In the genomic region with DNA sequence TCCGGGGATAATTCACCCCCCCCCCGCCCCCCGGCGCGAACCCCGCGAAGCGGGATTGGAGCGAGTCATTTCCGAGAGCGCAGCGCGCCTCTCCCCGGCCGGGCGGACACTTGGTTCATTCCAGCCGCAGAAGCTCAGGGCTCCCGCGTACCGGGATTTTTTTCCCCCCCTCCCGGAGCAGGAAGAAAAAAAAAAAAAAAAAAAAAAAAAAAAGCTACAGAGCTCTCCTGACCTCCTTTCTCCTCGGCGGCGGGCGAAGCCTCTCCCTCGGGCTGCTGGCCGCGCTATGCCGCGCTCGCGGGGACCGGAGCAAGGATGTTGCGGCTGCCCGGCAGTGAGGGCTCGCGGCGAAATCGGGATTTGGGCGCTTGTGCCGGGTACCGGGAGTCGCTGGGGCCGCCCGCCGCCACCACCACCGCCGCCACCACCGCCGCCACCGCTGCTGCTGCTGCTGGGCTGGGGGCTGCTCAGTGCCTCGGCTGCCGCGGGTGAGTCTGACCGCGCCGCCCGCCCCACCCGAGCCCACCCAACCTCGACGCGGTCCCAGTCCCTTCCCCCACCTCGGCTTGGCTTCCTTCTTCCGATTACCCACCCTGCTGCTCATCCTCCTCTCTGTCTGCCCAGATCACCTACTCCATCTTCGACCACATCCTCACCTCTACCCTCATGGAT, we compare ENCODE assay signal across 8 mouse cellular contexts. TPM values are rescaled to one million over a fixed set of nuclear protein-coding genes. Genes with fewer than 3 reads are reported as not detected.
A peak's percentile ranks its signal among the peaks of the same experiment; 100 is the strongest.
DNase-seq lines count a peak whose midpoint lies in the region; ATAC-seq lines count a peak whose summit lies in the region.

A gene (plus strand): TSS at position 74 of the 672 bp plus-strand sequence.

- H3K4me3 ChIP-seq in heart, embryonic 11.5 days (ENCODE audit: low read depth, low read length), result peak within 1 kb of the TSS; percentile 46
- H3K4me3 ChIP-seq in forebrain, embryonic 11.5 days (ENCODE audit: low read depth, low read length), result peak within 1 kb of the TSS; percentile 54
- H3K4me3 ChIP-seq in neural tube, embryonic 11.5 days (ENCODE audit: low read depth, low read length), result peak within 1 kb of the TSS; percentile 54

- no peak within 1 kb of the TSS for H3K27ac ChIP-seq in heart, embryonic 11.5 days (ENCODE audit: low read depth, low read length)
- H3K27ac ChIP-seq in forebrain, embryonic 11.5 days (ENCODE audit: low read depth, low read length), result no peak within 1 kb of the TSS
- H3K27ac ChIP-seq in neural tube, embryonic 11.5 days (ENCODE audit: low read depth, low read length), result 0 out of 2 replicates have a peak within 1 kb of the TSS, but pooled peaks have one; percentile 4

- no peak for DNase-seq in heart, postnatal 4 days
- DNase-seq in brain, adult 2 months (ENCODE audit: low read depth, low spot score), result peak; percentile 95
- DNase-seq in forebrain, embryonic 11.5 days (ENCODE audit: low spot score), result peak; percentile 74
- peak; percentile 56 to 66 for DNase-seq in layer of hippocampus, postnatal 25 days (ENCODE audit: extremely low spot score in 1 of 2, low spot score in 1 of 2)
- peak; percentile 61 for DNase-seq in neural tube, embryonic 11.5 days (ENCODE audit: low spot score)
- no peak for DNase-seq in urinary bladder, postnatal 14 days (ENCODE audit: low spot score)
- DNase-seq in adipocyte (ENCODE audit: low spot score), result no peak

- H3K36me3 ChIP-seq in heart, embryonic 11.5 days (ENCODE audit: control insufficient read depth, insufficient read depth, low read length), result no peaks in the 10 kb centered on the region
- H3K36me3 ChIP-seq in forebrain, embryonic 11.5 days (ENCODE audit: control insufficient read depth, insufficient read depth, low read length), result no peaks in the 10 kb centered on the region
- H3K36me3 ChIP-seq in neural tube, embryonic 11.5 days (ENCODE audit: control insufficient read depth, insufficient read depth, low read length), result no peaks in the 10 kb centered on the region

- H3K9me3 ChIP-seq in heart, embryonic 11.5 days (replicated peaks; ENCODE audit: control insufficient read depth, low read length), result no peaks in the 10 kb centered on the region
- no peaks in the 10 kb centered on the region for H3K9me3 ChIP-seq in forebrain, embryonic 11.5 days (ENCODE audit: control insufficient read depth, low read length)
- H3K9me3 ChIP-seq in neural tube, embryonic 11.5 days (ENCODE audit: control insufficient read depth, low read length), result no peaks in the 10 kb centered on the region

- no peak for ATAC-seq in heart, embryonic 11.5 days (replicated peaks; ENCODE audit: insufficient number of reproducible peaks, low FRiP score, low TSS enrichment)
- no peak for ATAC-seq in forebrain, embryonic 11.5 days (replicated peaks; ENCODE audit: low FRiP score)
- ATAC-seq in neural tube, embryonic 11.5 days (ENCODE audit: insufficient read depth, low FRiP score, low TSS enrichment), result 0 out of 2 replicates have a peak, but pooled peaks have one; percentile 21

- H3K27me3 ChIP-seq in heart, embryonic 11.5 days (ENCODE audit: control insufficient read depth, insufficient read depth, low read length), result peaks cover 72% of the 10 kb centered on the region
- H3K27me3 ChIP-seq in forebrain, embryonic 11.5 days (ENCODE audit: control insufficient read depth, insufficient read depth, low read length), result peaks cover 36% of the 10 kb centered on the region
- peaks cover 45% of the 10 kb centered on the region for H3K27me3 ChIP-seq in neural tube, embryonic 11.5 days (ENCODE audit: control insufficient read depth, insufficient read depth, low read length)

- no peak within 1 kb of the TSS for H3K9ac ChIP-seq in heart, embryonic 11.5 days (ENCODE audit: low read depth, low read length)
- peak within 1 kb of the TSS; percentile 67 for H3K9ac ChIP-seq in forebrain, embryonic 11.5 days (ENCODE audit: low read length)
- peak within 1 kb of the TSS; percentile 62 for H3K9ac ChIP-seq in neural tube, embryonic 11.5 days (ENCODE audit: low read length)

- 0 out of 2 replicates have a peak, but pooled peaks cover 9% of the 10 kb centered on the region for H3K4me1 ChIP-seq in heart, embryonic 11.5 days (ENCODE audit: control insufficient read depth, insufficient read depth, low read length)
- H3K4me1 ChIP-seq in forebrain, embryonic 11.5 days (replicated peaks; ENCODE audit: control insufficient read depth, insufficient read depth, low read length), result peaks cover 9% of the 10 kb centered on the region
- H3K4me1 ChIP-seq in neural tube, embryonic 11.5 days (ENCODE audit: control insufficient read depth, insufficient read depth, low read length), result peaks cover 3% of the 10 kb centered on the region; the same call in 1 of the 2 replicates

- peak within 1 kb of the TSS; percentile 79 for H3K4me2 ChIP-seq in heart, embryonic 11.5 days
- H3K4me2 ChIP-seq in forebrain, embryonic 11.5 days (ENCODE audit: low read depth, low read length, severe bottlenecking), result peak within 1 kb of the TSS; percentile 92
- peak within 1 kb of the TSS; percentile 83 for H3K4me2 ChIP-seq in neural tube, embryonic 11.5 days (ENCODE audit: low read depth)

- WGBS in heart, embryonic 11.5 days (ENCODE audit: insufficient replicate concordance), result under 1% methylated on average over 61 of the region's 65 CpGs
- WGBS in forebrain, embryonic 11.5 days, result under 1% methylated on average over 43 of the region's 65 CpGs
- 0% methylated on average over 40 of the region's 65 CpGs for WGBS in neural tube, embryonic 11.5 days

RNA-seq across cellular contexts. Expression of the gene that starts here (rescaled TPM):
- polyA plus RNA-seq in heart, embryonic 11.5 days (2014; fragmentation: Nextera tagmentation; extraction: Ambion mirVana), result 0.21 TPM in 1 of 2 replicates, not detected in the other
- under 1 TPM; 0.14 to 0.16 TPM for total RNA-seq in heart, postnatal 4 days (2021)
- polyA plus RNA-seq in forebrain, embryonic 11.5 days (2014; fragmentation: Nextera tagmentation; extraction: Ambion mirVana), result 1.3 and 1.6 TPM in 2 replicates
- total RNA-seq in layer of hippocampus, postnatal 25 days (2021), result 10 to 100 TPM; 36.9 to 49.7 TPM
- polyA plus RNA-seq in neural tube, embryonic 11.5 days (2014; fragmentation: Nextera tagmentation; extraction: Ambion mirVana), result 1.1 and 1.4 TPM in 2 replicates

Comparison
In these comparisons a context has a peak if more than half of its experiments do, and no peak if none do; other contexts are left out.
1. RNA of the gene that starts here (total RNA-seq): 36.9 to 49.7 TPM in layer of hippocampus, postnatal 25 days; 0.14 to 0.16 TPM in heart, postnatal 4 days; every median in the first group is over 10 times any median in the second.
2. DNase-seq: peak in brain, adult 2 months (single experiment), forebrain, embryonic 11.5 days (single experiment), layer of hippocampus, postnatal 25 days (2 of 2) and neural tube, embryonic 11.5 days (single experiment); none in heart, postnatal 4 days (single experiment), urinary bladder, postnatal 14 days (single experiment) and adipocyte (single experiment).
3. Peak in every context shown above with its lines, with median percentiles within 50 percentile points of each other: H3K4me2 ChIP-seq and H3K4me3 ChIP-seq.